Mouse (Mus musculus): ENCODE data around the gene Rnf212.

- TF ChIP-seq CTCF (IDR thresholded peaks at IDR 0.05; ENCODE audit: control insufficient read depth, insufficient read depth, insufficient read length) = no peak
- no peak for TF ChIP-seq USF1 (IDR thresholded peaks at IDR 0.05; ENCODE audit: low read depth)
- TF ChIP-seq CEBPB (IDR thresholded peaks at IDR 0.05; ENCODE audit: low read depth) = no peak
- TF ChIP-seq MAX (IDR thresholded peaks at IDR 0.05) = no peak
Observed at GRCm38 (mm10) chr5:108691152-108691551, 83.6 kb downstream of the Rnf212 start.

Measured in C2C12 (cell line).